Mouse (Mus musculus) kidney, embryonic 14.5 days (tissue): ENCODE data around the gene Gbf1. TPM values are rescaled to one million over a fixed set of nuclear protein-coding genes. Genes with fewer than 3 reads are reported as not detected.
A peak's percentile ranks its signal among the peaks of the same experiment; 100 is the strongest.
"Not testable (repeated sequence)": the region's sequence is repeated elsewhere in the genome, so short reads cannot be mapped to it uniquely, and the experiment has no call there.

ENCODE experiments used
- ATAC-seq: fragments of 200-750 bp; cut with Nextera tagmentation; 2 replicates; pipeline ENCODE4 v1.8.0; 2017; ENCODE audit warnings: moderate number of reproducible peaks, mild to moderate bottlenecking, moderate TSS enrichment, moderate library complexity; ENCODE audit not compliant: low FRiP score, low TSS enrichment
- H3K27ac ChIP-seq: fragments of 300-500 bp; sonication (generic); 2 replicates; pipeline ENCODE4 v1.5.1; 2014; ENCODE audit warnings: low read depth, mild to moderate bottlenecking, low read length, moderate library complexity, mixed read lengths
- H3K27me3 ChIP-seq: fragments of 300-500 bp; sonication (generic); 2 replicates; pipeline ENCODE4 v1.6.1; 2014; ENCODE audit warnings: mild to moderate bottlenecking, low read length; ENCODE audit not compliant: control insufficient read depth, insufficient read depth
- H3K36me3 ChIP-seq: fragments of 300-500 bp; sonication (generic); 2 replicates; pipeline ENCODE4 v1.6.1; 2014; ENCODE audit warnings: low read length, mixed read lengths; ENCODE audit not compliant: control insufficient read depth, insufficient read depth
- H3K4me1 ChIP-seq: fragments of 300-500 bp; sonication (generic); 2 replicates; pipeline ENCODE4 v1.6.1; 2014; ENCODE audit warnings: low read length, mixed read lengths; ENCODE audit not compliant: control insufficient read depth, insufficient read depth
- H3K4me2 ChIP-seq: fragments of 300-500 bp; sonication (generic); replicated peaks from 2 replicates; pipeline ENCODE4 v1.6.1; 2014; ENCODE audit warnings: low read depth, mild to moderate bottlenecking, low read length
- H3K4me3 ChIP-seq: fragments of 300-500 bp; sonication (generic); 2 replicates; pipeline ENCODE4 v1.5.1; 2014; ENCODE audit warnings: mild to moderate bottlenecking, low read length
- H3K9ac ChIP-seq: fragments of 300-500 bp; sonication (generic); 2 replicates; pipeline ENCODE4 v1.6.1; 2014; ENCODE audit warnings: low read depth, mild to moderate bottlenecking, low read length, moderate library complexity
- H3K9me3 ChIP-seq: fragments of 300-500 bp; sonication (generic); 2 replicates; pipeline ENCODE4 v1.6.1; 2016; ENCODE audit warnings: low read length; ENCODE audit not compliant: control insufficient read depth
- WGBS: fragments of 180-500 bp; shearing (Covaris S2); extraction: QIAGEN DNeasy Blood & Tissue Kit; methylation state at CpG from one replicate; pipeline ENCODE4 v1.1.7; 2014; 5-methylcytosine and 5-hydroxymethylcytosine counted together
- polyA plus RNA-seq: library from polyadenylated mRNA; unstranded; fragments of >200 nt; fragmentation: Nextera tagmentation; extraction: Ambion mirVana; gene quantifications from 2 replicates; pipeline ENCODE4 v1.2.1, GENCODE M21; 2014

Gbf1 gene
- polyA plus RNA-seq, 1 experiment from 2014 or later: 50.3 TPM

DNA sequence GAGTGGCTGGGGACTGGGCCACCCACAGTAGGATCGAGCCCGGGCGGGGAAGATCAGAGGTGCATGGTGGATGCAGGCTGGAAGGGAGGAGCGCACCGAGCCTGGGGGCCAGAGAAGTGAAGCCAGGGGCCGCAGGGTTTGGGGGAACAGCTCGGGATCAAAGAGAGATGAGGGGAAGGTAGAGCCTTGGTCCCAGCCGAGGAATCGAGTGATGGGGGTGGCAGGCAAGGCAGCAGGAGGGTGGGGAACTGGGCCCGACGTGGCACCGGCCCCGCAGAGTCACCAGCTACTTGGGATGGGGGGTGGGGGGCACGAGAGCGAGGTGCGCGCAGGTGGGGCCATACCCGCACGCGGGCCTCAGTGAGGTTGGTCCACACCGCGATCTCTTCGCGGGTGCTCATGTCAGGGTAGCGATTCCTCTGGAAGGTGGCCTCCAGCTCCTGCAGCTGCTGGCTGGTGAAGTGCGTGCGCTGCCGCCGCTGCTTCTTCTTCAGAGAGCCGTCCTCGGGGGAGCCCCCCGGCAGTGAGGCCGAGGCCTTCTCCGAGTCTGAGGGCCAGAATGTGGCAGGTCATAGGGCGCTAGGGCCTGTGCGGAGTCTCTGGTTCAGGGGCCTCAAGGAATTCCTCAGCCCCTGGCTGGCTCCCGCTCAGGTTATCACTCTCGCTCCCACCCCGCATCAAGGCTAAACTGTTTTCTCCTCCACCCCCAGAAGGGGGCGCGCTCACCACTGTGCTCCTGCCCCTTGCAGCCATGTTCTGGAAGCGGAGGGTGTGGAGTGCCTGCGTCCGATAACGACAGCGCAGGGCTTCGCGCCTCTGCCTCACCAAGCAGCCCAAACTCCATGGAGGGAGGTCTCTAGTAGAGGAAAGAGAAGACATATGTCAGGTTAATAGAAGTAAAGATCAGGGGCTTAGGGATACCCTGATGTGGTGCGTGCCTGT, 15.4 kb upstream of the Gbf1 start:
- 2% methylated on average over 49 of the region's 49 CpGs for WGBS
- H3K27ac ChIP-seq: no peak overlapping the region
- peak overlapping the region; percentile 51 for H3K4me3 ChIP-seq
- peak overlapping the region; percentile 99 for H3K4me2 ChIP-seq
- H3K4me1 ChIP-seq: peaks cover 20% of the 10 kb centered on the region
- H3K9ac ChIP-seq: no peak overlapping the region
- H3K36me3 ChIP-seq: no peaks in the 10 kb centered on the region
- peak; percentile 4; the same call in 1 of the 2 replicates for ATAC-seq
- peaks cover 71% of the 10 kb centered on the region for H3K27me3 ChIP-seq
- H3K9me3 ChIP-seq: no peaks in the 10 kb centered on the region

DNA sequence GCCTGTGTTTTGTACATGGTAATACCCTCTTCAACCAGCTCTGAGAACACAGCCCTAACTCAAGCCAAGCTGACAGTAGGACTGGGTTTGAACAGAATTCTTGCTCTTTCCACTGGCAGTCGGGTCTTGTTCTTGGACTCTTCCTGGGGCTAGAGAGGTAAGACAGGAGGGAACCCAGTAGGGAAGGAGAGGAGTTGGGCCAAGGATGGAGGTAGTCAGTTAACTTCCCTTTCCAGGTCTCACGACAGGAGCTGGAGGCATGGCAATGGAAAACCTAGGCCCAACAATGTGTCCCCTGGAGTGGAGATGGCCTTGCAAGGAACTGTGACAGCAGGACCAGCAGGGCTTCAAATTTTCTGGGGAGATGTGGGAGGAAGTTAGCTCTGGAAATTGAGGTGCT, 12.0 kb upstream of the Gbf1 start:
- peaks cover 20% of the 10 kb centered on the region for H3K4me1 ChIP-seq
- 78% methylated on average over 2 of the region's 2 CpGs for WGBS
- H3K36me3 ChIP-seq: no peaks in the 10 kb centered on the region
- ATAC-seq: no peak
- H3K4me2 ChIP-seq: no peak overlapping the region
- H3K9ac ChIP-seq: no peak overlapping the region
- no peak overlapping the region for H3K27ac ChIP-seq
- H3K9me3 ChIP-seq: no peaks in the 10 kb centered on the region
- peaks cover 55% of the 10 kb centered on the region for H3K27me3 ChIP-seq
- no peak overlapping the region for H3K4me3 ChIP-seq

DNA sequence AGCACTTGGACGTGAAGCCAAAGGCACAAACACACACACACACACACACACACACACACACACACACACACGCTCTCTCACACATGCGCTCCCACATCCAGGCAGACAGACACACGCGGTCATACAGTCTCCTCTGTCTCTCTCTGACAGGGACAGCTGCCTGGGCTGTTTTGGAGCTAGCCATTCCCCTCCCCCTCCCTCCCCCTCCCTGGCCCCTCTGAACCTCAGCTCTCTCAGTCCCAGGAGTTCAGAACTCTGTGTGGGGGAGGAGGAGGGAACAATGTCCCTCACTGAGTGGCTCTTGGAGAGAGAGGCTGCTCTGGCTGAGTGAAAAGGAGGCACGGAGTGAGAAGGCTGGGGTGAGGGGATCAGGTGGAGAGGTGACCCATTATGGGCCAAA, 11.2 kb upstream of the Gbf1 start:
- Histone ChIP-seq H3K27ac (no peak overlapping the region), H3K4me3 (no peak overlapping the region), H3K9me3 (no peaks in the 10 kb centered on the region), H3K36me3 (no peaks in the 10 kb centered on the region), H3K27me3 (peaks cover 56% of the 10 kb centered on the region), H3K4me1 (peaks cover 12% of the 10 kb centered on the region; the same call in 1 of the 2 replicates), H3K9ac (0 out of 2 replicates have a peak overlapping the region, but pooled peaks have one; percentile 37), H3K4me2 (no peak overlapping the region)
- ATAC-seq: peak; percentile 48; the same call in 1 of the 2 replicates
- 14% methylated on average over 6 of the region's 6 CpGs for WGBS

DNA sequence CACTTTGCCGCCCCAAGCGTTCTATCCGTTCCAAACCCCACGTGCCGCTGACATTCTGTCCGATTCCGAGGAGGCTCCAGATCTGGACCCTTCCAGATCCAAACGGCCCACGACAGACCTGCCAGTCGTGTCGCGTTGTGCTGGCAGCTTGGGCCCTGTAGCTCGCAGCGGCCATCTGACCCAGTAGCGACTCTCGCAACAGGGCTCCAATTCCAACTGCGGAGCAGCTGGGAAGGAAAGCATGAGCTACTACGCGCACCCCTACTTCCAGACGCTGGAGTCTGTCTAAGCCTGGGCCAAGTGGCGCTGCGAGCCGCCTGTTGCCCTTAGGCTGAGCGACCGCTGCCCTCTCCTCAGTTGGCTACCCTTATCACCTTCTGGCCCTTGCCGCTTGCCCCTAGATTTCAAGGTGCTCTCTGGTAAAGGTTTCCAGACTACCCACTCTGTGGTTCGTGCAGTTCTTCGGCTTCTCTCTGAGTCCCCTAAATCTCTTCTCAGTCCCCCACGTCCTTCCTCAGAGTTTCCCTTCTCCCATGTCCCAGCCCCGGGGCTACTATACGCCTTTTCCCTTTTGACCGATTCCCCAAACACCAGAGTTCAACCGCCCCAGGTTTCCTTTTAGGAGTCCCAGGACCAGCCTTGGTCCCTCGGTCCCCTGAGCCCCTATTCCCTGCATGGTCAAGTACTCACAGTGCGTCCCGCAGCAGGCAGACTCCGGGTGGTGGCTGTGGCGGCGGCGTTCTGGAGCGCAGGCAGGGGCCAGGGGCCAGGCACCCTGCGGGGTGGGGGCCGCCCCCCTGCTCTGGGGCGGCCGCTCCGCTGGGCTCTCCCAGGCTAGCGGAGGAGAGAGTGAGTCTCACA, 4.6 kb upstream of the Gbf1 start, which contains the start of gene Pitx3:
Gene Pitx3, minus strand, starts transcription at position 816 of the 861 bp plus-strand sequence.
- peak within 1 kb of the TSS; percentile 29; the same call in 1 of the 2 replicates for H3K9ac ChIP-seq

DNA sequence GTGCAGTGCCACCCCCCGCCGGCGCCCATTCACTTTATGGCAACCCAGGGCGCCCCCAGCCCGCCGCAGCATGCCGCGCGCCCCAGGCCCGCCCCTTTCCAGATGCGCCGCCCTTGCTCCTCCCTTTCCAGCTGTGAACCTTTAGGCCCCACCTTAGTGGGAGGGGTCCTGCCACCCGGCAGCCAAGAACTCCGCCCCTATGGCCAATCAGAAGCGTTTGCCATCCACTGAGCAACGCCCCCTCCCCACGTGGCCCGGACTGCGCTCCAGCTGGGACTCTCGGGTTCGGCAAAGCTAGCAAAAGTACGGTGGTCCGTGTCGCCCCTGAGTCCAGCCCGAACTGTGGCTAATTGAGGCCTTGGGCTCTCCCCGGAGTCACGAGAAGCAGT, 3.9 kb upstream of the Gbf1 start:
- Histone ChIP-seq H3K9ac (peak overlapping the region; percentile 29; the same call in 1 of the 2 replicates), H3K27ac (no peak overlapping the region), H3K36me3 (no peaks in the 10 kb centered on the region), H3K4me2 (peak overlapping the region; percentile 98), H3K27me3 (peaks cover 62% of the 10 kb centered on the region), H3K4me3 (peak overlapping the region; percentile 56), H3K4me1 (peaks cover 11% of the 10 kb centered on the region), H3K9me3 (no peaks in the 10 kb centered on the region)
- under 1% methylated on average over 22 of the region's 27 CpGs for WGBS
- peak; percentile 82 for ATAC-seq

More for the DNA sequence above, 4.6 kb upstream of the Gbf1 start, which contains the start of gene Pitx3:
- Histone ChIP-seq H3K4me1 (peaks cover 6% of the 10 kb centered on the region; the same call in 1 of the 2 replicates), H3K9me3 (no peaks in the 10 kb centered on the region), H3K27me3 (peaks cover 63% of the 10 kb centered on the region), H3K36me3 (no peaks in the 10 kb centered on the region), H3K27ac (no peak within 1 kb of the TSS), H3K4me3 (peak within 1 kb of the TSS; percentile 56), H3K4me2 (peak within 1 kb of the TSS; percentile 98)
- ATAC-seq: no peak
- WGBS: 1% methylated on average over 47 of the region's 47 CpGs

DNA sequence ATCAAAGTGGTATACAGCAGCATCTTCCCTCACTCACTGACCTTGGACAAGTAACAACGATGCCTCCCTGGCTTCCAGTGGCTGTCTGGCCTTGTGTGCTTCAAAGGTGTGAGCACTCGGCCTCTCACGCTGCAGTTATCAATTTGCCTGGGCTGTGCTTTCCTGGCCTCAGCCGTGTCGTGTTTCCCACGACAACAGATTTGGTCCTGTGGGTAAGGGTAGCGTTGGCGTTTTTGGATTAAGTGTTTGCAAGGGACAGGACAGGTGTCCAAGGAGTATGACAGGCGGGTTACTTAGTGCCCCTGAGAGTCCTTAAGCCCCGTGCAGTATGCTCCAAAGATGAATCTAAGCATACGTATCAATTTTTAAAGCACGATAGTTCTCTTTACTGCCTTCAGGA, 3.2 kb upstream of the Gbf1 start:
- Histone ChIP-seq H3K9ac (no peak overlapping the region), H3K27ac (no peak overlapping the region), H3K4me2 (peak overlapping the region; percentile 98), H3K27me3 (peaks cover 62% of the 10 kb centered on the region), H3K4me1 (peaks cover 19% of the 10 kb centered on the region), H3K36me3 (no peaks in the 10 kb centered on the region), H3K4me3 (peak overlapping the region; percentile 56), H3K9me3 (no peaks in the 10 kb centered on the region)
- no peak for ATAC-seq
- WGBS: 26% methylated on average over 12 of the region's 12 CpGs

DNA sequence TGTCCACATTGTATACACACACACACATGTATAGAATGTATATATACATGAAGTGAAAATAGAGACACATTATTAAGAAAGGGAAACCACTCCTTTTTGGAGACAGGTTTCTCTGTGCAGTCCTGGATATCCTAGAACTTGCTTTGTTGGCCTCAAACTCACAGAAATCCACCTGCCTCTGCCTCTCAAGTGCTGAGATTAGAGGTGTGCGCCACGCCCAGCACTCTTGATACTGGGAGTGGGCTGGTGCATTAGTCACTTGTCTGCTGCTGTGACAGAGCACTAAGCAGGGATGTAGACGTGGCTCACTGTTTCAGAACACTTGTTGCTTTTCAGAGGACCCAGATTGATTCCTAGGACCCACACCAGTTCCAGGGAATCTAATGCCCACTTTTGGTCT, 13.6 kb downstream of the Gbf1 start:
- no peak overlapping the region for H3K27ac ChIP-seq
- ATAC-seq: no peak
- no peaks in the 10 kb centered on the region for H3K27me3 ChIP-seq
- WGBS: 90% methylated on average over 3 of the region's 3 CpGs
- peaks cover 25% of the 10 kb centered on the region; the same call in 1 of the 2 replicates for H3K36me3 ChIP-seq
- H3K4me2 ChIP-seq: no peak overlapping the region
- no peaks in the 10 kb centered on the region for H3K9me3 ChIP-seq
- H3K4me3 ChIP-seq: no peak overlapping the region
- no peak overlapping the region for H3K9ac ChIP-seq
- H3K4me1 ChIP-seq: no peaks in the 10 kb centered on the region

DNA sequence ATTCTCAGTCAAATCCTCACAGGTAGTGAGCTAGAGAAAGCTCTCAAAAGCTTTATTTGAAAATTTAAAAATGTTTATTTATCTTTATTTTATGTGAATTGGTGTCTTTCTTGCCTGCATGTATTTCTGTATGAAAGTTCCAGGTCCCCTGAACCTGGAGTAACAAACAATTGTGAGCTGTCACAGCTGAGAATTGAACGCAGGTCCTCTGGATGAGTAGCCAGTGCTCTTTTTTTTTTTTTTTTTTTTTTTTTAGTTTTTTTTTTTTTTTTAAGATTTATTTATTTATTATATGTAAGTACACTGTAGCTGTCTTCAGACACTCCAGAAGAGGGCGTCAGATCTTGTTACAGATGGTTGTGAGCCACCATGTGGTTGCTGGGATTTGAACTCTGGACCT, 14.9 kb downstream of the Gbf1 start:
- not testable (repeated sequence) for H3K27ac ChIP-seq, H3K4me3 ChIP-seq, H3K4me2 ChIP-seq, H3K9ac ChIP-seq, H3K27me3 ChIP-seq, H3K9me3 ChIP-seq, ATAC-seq, H3K4me1 ChIP-seq
- whole genome bisulfite sequencing: 88% methylated on average over 1 of the region's 2 CpGs
- peaks cover 34% of the 10 kb centered on the region for H3K36me3 ChIP-seq
